Mouse (Mus musculus) E14TG2a.4 (cell line): Measurements from ENCODE around the gene Itgb7.

ENCODE experiments used
- CTCF ChIP-seq: conservative IDR thresholded peaks from 2 replicates; pipeline ENCODE4 v1.5.1; 2014; ENCODE audit warnings: low read length
- NANOG ChIP-seq: IDR thresholded peaks from 2 replicates; pipeline ENCODE4 v1.6.1; 2014; ENCODE audit warnings: borderline replicate concordance, low read length, mixed read lengths
- POU5F1 ChIP-seq: IDR thresholded peaks from 2 replicates; pipeline ENCODE4 v1.6.1; 2014; ENCODE audit warnings: low read length, borderline replicate concordance

- TF ChIP-seq CTCF (no peak), POU5F1 (no peak), NANOG (no peak)
Observed at GRCm38 (mm10) chr15:102230408-102231321, 1.1 kb downstream of the Itgb7 start.
